In the genomic region with DNA sequence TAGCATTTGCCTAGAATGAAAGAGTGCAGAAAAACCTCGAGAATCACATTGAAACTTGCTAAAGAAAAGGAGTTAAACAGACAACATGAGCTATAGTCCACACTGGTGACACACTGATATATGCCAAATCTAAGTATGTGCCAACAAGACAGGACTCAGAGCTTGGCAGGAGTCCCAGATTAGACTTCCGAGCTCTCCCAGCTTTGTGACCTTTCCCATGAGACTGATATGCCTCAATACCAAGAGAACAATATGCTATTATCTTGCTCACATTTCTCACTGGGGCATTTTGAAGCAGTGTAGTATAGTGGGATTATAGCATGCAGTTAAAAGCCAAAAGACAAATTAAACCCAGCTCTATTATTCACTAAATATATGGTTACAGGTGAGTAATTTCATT, we compare ENCODE assay signal across 11 mouse cellular contexts.
DNase-seq lines count a peak whose midpoint lies in the region; ATAC-seq and TF ChIP-seq lines count a peak whose summit lies in the region.
"Had no signal": no experiment of that assay in that cellular context is flagged by ENCODE, and none has a peak within 500 bp of the region (broad histone marks: within the 10 kb centered on the region; RNA-seq: fewer than 3 reads in every experiment).

No protein-coding gene starts in this region.

- H3K27ac ChIP-seq in liver, adult 2 months (replicated peaks; ENCODE audit: insufficient read depth, low read depth, low read length) = no peak overlapping the region
- H3K27ac ChIP-seq in liver, embryonic 12.5 days = no peak overlapping the region

- no peak for TF ChIP-seq POLR2A in liver, adult 2 months (IDR thresholded peaks at IDR 0.05; ENCODE audit: extremely low read depth, insufficient read depth, low read length)

- WGBS in liver, adult 2 months = 40% methylated on average over 2 of the region's 2 CpGs
- 54% methylated on average over 2 of the region's 2 CpGs for WGBS in liver, embryonic 12.5 days (ENCODE audit: insufficient replicate concordance)

- no peak for TF ChIP-seq CTCF in liver, adult 2 months (IDR thresholded peaks at IDR 0.05; ENCODE audit: low read depth, low read length)

- DNase-seq in embryo, embryonic 11 days = peak; percentile 1
- DNase-seq in embryo, embryonic 10 days (ENCODE audit: low spot score) = no peak
- DNase-seq in liver, adult 2 months (ENCODE audit: extremely low read depth, low read depth, low spot score) = peak; percentile 15
- peak; percentile 1 to 28 for DNase-seq in adrenal gland, postnatal 36 days
- peak; percentile 29 to 55 for DNase-seq in heart, postnatal 10 days
- DNase-seq in gastrocnemius, postnatal 4 days (ENCODE audit: low spot score in 2 of 2) = no peak
- DNase-seq: gastrocnemius, postnatal 14 days; kidney, adult 9 months; right cerebral cortex, adult 18-20 months had no signal

- no peak for ATAC-seq in liver, embryonic 12.5 days
- ATAC-seq in erythroid progenitor cell, adult 5-6 weeks (replicated peaks; ENCODE audit: low FRiP score, poor library complexity, severe bottlenecking) = no peak

- no peaks in the 10 kb centered on the region for H3K4me1 ChIP-seq in liver, adult 2 months (ENCODE audit: control insufficient read depth, insufficient read depth, low read length)
- H3K4me1 ChIP-seq in liver, embryonic 12.5 days = no peaks in the 10 kb centered on the region

- H3K9ac ChIP-seq in liver, adult 2 months (ENCODE audit: low read depth, low read length) = no peak overlapping the region
- no peak overlapping the region for H3K9ac ChIP-seq in liver, embryonic 12.5 days

- intact Hi-C loops in heart, postnatal 10 days (cut with DNase I) = no loop called here

- no peak overlapping the region for H3K4me3 ChIP-seq in liver, adult 2 months (ENCODE audit: insufficient read depth, low read depth, low read length)
- no peak overlapping the region for H3K4me3 ChIP-seq in liver, embryonic 12.5 days

- no peaks in the 10 kb centered on the region for H3K27me3 ChIP-seq in liver, adult 2 months (ENCODE audit: control insufficient read depth, insufficient read depth, low read length)
- H3K27me3 ChIP-seq in liver, embryonic 12.5 days (replicated peaks) = no peaks in the 10 kb centered on the region

- H3K79me2 ChIP-seq in liver, adult 2 months (ENCODE audit: control insufficient read depth, insufficient read depth, low read length) = no peaks in the 10 kb centered on the region

- no peaks in the 10 kb centered on the region for H3K36me3 ChIP-seq in liver, adult 2 months (ENCODE audit: control insufficient read depth, insufficient read depth, low read length)
- no peaks in the 10 kb centered on the region for H3K36me3 ChIP-seq in liver, embryonic 12.5 days

- H3K9me3 ChIP-seq in liver, embryonic 12.5 days (replicated peaks) = no peaks in the 10 kb centered on the region

- H3K4me2 ChIP-seq in liver, embryonic 12.5 days = no peak overlapping the region

Comparison
In these comparisons a context has a peak if more than half of its experiments do, and no peak if none do; other contexts are left out.
1. DNase-seq: peak in embryo, embryonic 11 days (single experiment), liver, adult 2 months (single experiment), adrenal gland, postnatal 36 days (2 of 2) and heart, postnatal 10 days (2 of 2); none in embryo, embryonic 10 days (single experiment) and gastrocnemius, postnatal 4 days (0 of 2).